Mouse (Mus musculus) natural killer cell, adult 2 months (primary cell): ENCODE results near the gene Hmx3.
A peak's percentile ranks its signal among the peaks of the same experiment; 100 is the strongest.

Experiments
- DNase-seq, 2 experiments: peaks; one replicate each; pipeline ENCODE4 v3.0.0; 2022; ENCODE audit warnings: low spot score in 2 of 2

Gene Hmx3

GRCm38 (mm10) chr7:131542115-131542871 is at the start of gene Hmx3:
Gene Hmx3 (plus strand): TSS chr7:131542867.
- no peak for DNase-seq

- DNase-seq = no peak
These were observed 38.9 kb upstream of the Hmx3 start for GRCm38 (mm10) chr7:131503739-131504138.

GRCm38 (mm10) chr7:131539979-131540378 is 2.7 kb upstream of the Hmx3 start:
- DNase-seq = peak; percentile 46 to 76

GRCm38 (mm10) chr7:131541184-131542114 is 1.2 kb upstream of the Hmx3 start:
- no peak for DNase-seq

- no peak for DNase-seq
These were observed 380 bp downstream of the Hmx3 start for GRCm38 (mm10) chr7:131542872-131543622.

- no peak for DNase-seq
These were observed 1.2 kb downstream of the Hmx3 start for GRCm38 (mm10) chr7:131543623-131544481.

GRCm38 (mm10) chr7:131544871-131545270 is 2.2 kb downstream of the Hmx3 start:
- DNase-seq = no peak

- DNase-seq = no peak
These were observed 3.2 kb downstream of the Hmx3 start for GRCm38 (mm10) chr7:131545701-131546385.

- no peak for DNase-seq
These were observed 3.8 kb downstream of the Hmx3 start for GRCm38 (mm10) chr7:131546423-131546822.

GRCm38 (mm10) chr7:131547481-131547880 is 4.8 kb downstream of the Hmx3 start:
- DNase-seq = no peak

- no peak for DNase-seq
These were observed 5.8 kb downstream of the Hmx3 start, which contains the start of gene Hmx2 for GRCm38 (mm10) chr7:131548473-131548872. Gene Hmx2 (plus strand): TSS chr7:131548773.

- no peak for DNase-seq
These were observed 8.8 kb downstream of the Hmx3 start for GRCm38 (mm10) chr7:131551471-131551870.

- DNase-seq = no peak
These were observed 9.5 kb downstream of the Hmx3 start for GRCm38 (mm10) chr7:131551931-131552741.

- no peak for DNase-seq
These were observed 10.1 kb downstream of the Hmx3 start for GRCm38 (mm10) chr7:131552781-131553180.

- no peak for DNase-seq
These were observed 11.1 kb downstream of the Hmx3 start for GRCm38 (mm10) chr7:131553771-131554175.

- no peak for DNase-seq
These were observed 11.9 kb downstream of the Hmx3 start for GRCm38 (mm10) chr7:131554341-131555180.

GRCm38 (mm10) chr7:131555301-131556081 is 12.8 kb downstream of the Hmx3 start:
- no peak for DNase-seq

- no peak for DNase-seq
These were observed 13.4 kb downstream of the Hmx3 start for GRCm38 (mm10) chr7:131556116-131556515.
